8 mouse cellular contexts compared by ENCODE assay signal in genomic region chr17:34836155-34836855, GRCm38 (mm10). TPM values are rescaled to one million over a fixed set of nuclear protein-coding genes. Genes with fewer than 3 reads are reported as not detected.
DNase-seq lines count a peak whose midpoint lies in the region; ATAC-seq and TF ChIP-seq lines count a peak whose summit lies in the region.

No protein-coding gene starts in this region.

- WGBS in forebrain, embryonic 11.5 days = 4% methylated on average over 48 of the region's 48 CpGs
- 3% methylated on average over 48 of the region's 48 CpGs for WGBS in liver, adult 2 months
- WGBS in small intestine, adult 2 months = 4% methylated on average over 48 of the region's 48 CpGs

- H3K27me3 ChIP-seq in forebrain, embryonic 11.5 days (ENCODE audit: control insufficient read depth, insufficient read depth, low read length) = no peaks in the 10 kb centered on the region
- H3K27me3 ChIP-seq in liver, adult 2 months (ENCODE audit: control insufficient read depth, insufficient read depth, low read length) = no peaks in the 10 kb centered on the region
- H3K27me3 ChIP-seq in small intestine, adult 2 months (ENCODE audit: control insufficient read depth, insufficient read depth, low read length) = no peaks in the 10 kb centered on the region

- DNase-seq in embryo, embryonic 10 days (ENCODE audit: low spot score) = peak; percentile 85
- DNase-seq in embryo, embryonic 10.5 days (ENCODE audit: low spot score) = no peak
- no peak for DNase-seq in forebrain, embryonic 11.5 days (ENCODE audit: low spot score)
- DNase-seq in liver, adult 2 months (ENCODE audit: extremely low read depth, low read depth, low spot score) = no peak
- no peak for DNase-seq in right cerebral cortex, adult 18-20 months
- DNase-seq in right cerebral cortex, postnatal 36 days (ENCODE audit: low spot score in 2 of 2) = no peak

- H3K36me3 ChIP-seq in forebrain, embryonic 11.5 days (ENCODE audit: control insufficient read depth, insufficient read depth, low read length) = peaks cover 11% of the 10 kb centered on the region
- H3K36me3 ChIP-seq in liver, adult 2 months (ENCODE audit: control insufficient read depth, insufficient read depth, low read length) = peaks cover 7% of the 10 kb centered on the region; the same call in 1 of the 2 replicates
- peaks cover 44% of the 10 kb centered on the region for H3K36me3 ChIP-seq in small intestine, adult 2 months (ENCODE audit: control insufficient read depth, insufficient read depth, low read length)

- H3K79me2 ChIP-seq in liver, adult 2 months (ENCODE audit: control insufficient read depth, insufficient read depth, low read length) = peaks cover 5% of the 10 kb centered on the region

- no peaks in the 10 kb centered on the region for H3K9me3 ChIP-seq in forebrain, embryonic 11.5 days (ENCODE audit: control insufficient read depth, low read length)

- H3K4me1 ChIP-seq in forebrain, embryonic 11.5 days (replicated peaks; ENCODE audit: control insufficient read depth, insufficient read depth, low read length) = peaks cover 16% of the 10 kb centered on the region
- peaks cover 12% of the 10 kb centered on the region for H3K4me1 ChIP-seq in liver, adult 2 months (ENCODE audit: control insufficient read depth, insufficient read depth, low read length)
- peaks cover 11% of the 10 kb centered on the region for H3K4me1 ChIP-seq in small intestine, adult 2 months (ENCODE audit: control insufficient read depth, insufficient read depth, insufficient read length, low read length)

- peak overlapping the region; percentile 14; the same call in 1 of the 2 replicates for H3K27ac ChIP-seq in forebrain, embryonic 11.5 days (ENCODE audit: low read depth, low read length)
- H3K27ac ChIP-seq in liver, adult 2 months (replicated peaks; ENCODE audit: insufficient read depth, low read depth, low read length) = peak overlapping the region; percentile 58
- peak overlapping the region; percentile 52 for H3K27ac ChIP-seq in small intestine, adult 2 months (ENCODE audit: insufficient read depth, low read depth, low read length)

- no peak for TF ChIP-seq CTCF in liver, adult 2 months (IDR thresholded peaks at IDR 0.05; ENCODE audit: low read depth, low read length)
- no peak for TF ChIP-seq CTCF in small intestine, adult 2 months (IDR thresholded peaks at IDR 0.05; ENCODE audit: extremely low read depth, insufficient read length, insufficient replicate concordance, low read depth, low read length)

- peak; percentile 36 for ATAC-seq in CD4-positive, CD25-positive, alpha-beta regulatory T cell, adult 4 months
- peak; percentile 85 for ATAC-seq in forebrain, embryonic 11.5 days (replicated peaks; ENCODE audit: low FRiP score)

- H3K9ac ChIP-seq in forebrain, embryonic 11.5 days (ENCODE audit: low read length) = peak overlapping the region; percentile 77
- H3K9ac ChIP-seq in liver, adult 2 months (ENCODE audit: low read depth, low read length) = peak overlapping the region; percentile 67

- TF ChIP-seq POLR2A in liver, adult 2 months (IDR thresholded peaks at IDR 0.05; ENCODE audit: extremely low read depth, insufficient read depth, low read length) = no peak
- TF ChIP-seq POLR2A in small intestine, adult 2 months (IDR thresholded peaks at IDR 0.05; ENCODE audit: low read depth, low read length) = no peak

- H3K4me2 ChIP-seq in forebrain, embryonic 11.5 days (ENCODE audit: low read depth, low read length, severe bottlenecking) = peak overlapping the region; percentile 95

- H3K4me3 ChIP-seq in forebrain, embryonic 11.5 days (ENCODE audit: low read depth, low read length) = peak overlapping the region; percentile 78
- H3K4me3 ChIP-seq in liver, adult 2 months (ENCODE audit: insufficient read depth, low read depth, low read length) = peak overlapping the region; percentile 71
- H3K4me3 ChIP-seq in small intestine, adult 2 months (ENCODE audit: low read depth, low read length) = peak overlapping the region; percentile 79

RNA-seq across cellular contexts. Expression of gene Stk19, which starts 0.4 kb away (rescaled TPM):
- polyA plus RNA-seq in CD4-positive, CD25-positive, alpha-beta regulatory T cell, adult 4 months (2017; shearing (Covaris generic)) = 10 to 100 TPM; 24.4 to 46.0 TPM
- polyA plus RNA-seq in forebrain, embryonic 11.5 days (2014; fragmentation: Nextera tagmentation; extraction: Ambion mirVana) = 26.3 and 28.3 TPM in 2 replicates
- 7.6 and 7.9 TPM in 2 replicates for total RNA-seq in liver, adult 2 months (2014; rRNA removed)
- polyA plus RNA-seq in liver, adult 2 months (2012; rRNA removed) = 16.6 and 19.8 TPM in 2 replicates
- 28.6 and 56.3 TPM in 2 replicates for polyA plus RNA-seq in small intestine, adult 2 months (2012; rRNA removed)

RNA-seq across cellular contexts. Expression of gene Dxo, which starts 0.5 kb away (rescaled TPM):
- polyA plus RNA-seq in CD4-positive, CD25-positive, alpha-beta regulatory T cell, adult 4 months (2017; shearing (Covaris generic)) = 10 to 100 TPM; 28.8 to 33.4 TPM
- polyA plus RNA-seq in forebrain, embryonic 11.5 days (2014; fragmentation: Nextera tagmentation; extraction: Ambion mirVana) = 78.5 and 84.9 TPM in 2 replicates
- 9.7 and 12.8 TPM in 2 replicates for total RNA-seq in liver, adult 2 months (2014; rRNA removed)
- polyA plus RNA-seq in liver, adult 2 months (2012; rRNA removed) = 26.3 and 36.6 TPM in 2 replicates
- 31.5 and 51.8 TPM in 2 replicates for polyA plus RNA-seq in small intestine, adult 2 months (2012; rRNA removed)

RNA-seq across cellular contexts. Expression of gene Skiv2l, which starts 13.7 kb away (rescaled TPM):
- 10 to 100 TPM; 26.8 to 44.1 TPM for polyA plus RNA-seq in CD4-positive, CD25-positive, alpha-beta regulatory T cell, adult 4 months (2017; shearing (Covaris generic))
- 53.1 and 55.1 TPM in 2 replicates for polyA plus RNA-seq in forebrain, embryonic 11.5 days (2014; fragmentation: Nextera tagmentation; extraction: Ambion mirVana)
- 32.0 and 39.4 TPM in 2 replicates for total RNA-seq in liver, adult 2 months (2014; rRNA removed)
- 51.1 and 61.7 TPM in 2 replicates for polyA plus RNA-seq in liver, adult 2 months (2012; rRNA removed)
- polyA plus RNA-seq in small intestine, adult 2 months (2012; rRNA removed) = 48.1 and 79.3 TPM in 2 replicates

RNA-seq across cellular contexts. Expression of gene Nelfe, which starts 13.9 kb away (rescaled TPM):
- polyA plus RNA-seq in CD4-positive, CD25-positive, alpha-beta regulatory T cell, adult 4 months (2017; shearing (Covaris generic)) = 10 to 100 TPM; 33.2 to 44.8 TPM
- polyA plus RNA-seq in forebrain, embryonic 11.5 days (2014; fragmentation: Nextera tagmentation; extraction: Ambion mirVana) = 143 and 144 TPM in 2 replicates
- 21.9 and 22.0 TPM in 2 replicates for total RNA-seq in liver, adult 2 months (2014; rRNA removed)
- polyA plus RNA-seq in liver, adult 2 months (2012; rRNA removed) = 14.9 and 17.1 TPM in 2 replicates
- polyA plus RNA-seq in small intestine, adult 2 months (2012; rRNA removed) = 7.8 and 18.3 TPM in 2 replicates

RNA-seq across cellular contexts. Expression of gene Cfb, which starts 26.0 kb away (rescaled TPM):
- under 1 TPM; 0.27 to 0.61 TPM for polyA plus RNA-seq in CD4-positive, CD25-positive, alpha-beta regulatory T cell, adult 4 months (2017; shearing (Covaris generic))
- polyA plus RNA-seq in forebrain, embryonic 11.5 days (2014; fragmentation: Nextera tagmentation; extraction: Ambion mirVana) = 2.6 and 3.3 TPM in 2 replicates
- 1,474 and 1,577 TPM in 2 replicates for total RNA-seq in liver, adult 2 months (2014; rRNA removed)
- 709 and 764 TPM in 2 replicates for polyA plus RNA-seq in liver, adult 2 months (2012; rRNA removed)
- polyA plus RNA-seq in small intestine, adult 2 months (2012; rRNA removed) = 22.4 and 71.5 TPM in 2 replicates
